Mouse (Mus musculus) hindbrain, postnatal 0 days (tissue): ENCODE measurements at regions not wholly inside any gene's neighbourhood (a gene's known extent, or its start where the extent isn't known, plus 50 kb on each side); places are given as distances from the start of the nearest gene placed in this dataset.

Source experiments
- ATAC-seq: fragments of 200-750 bp; cut with Nextera tagmentation; 2 replicates; pipeline ENCODE4 v1.8.0; 2017; ENCODE audit warnings: mild to moderate bottlenecking, moderate TSS enrichment, moderate library complexity
- DNase-seq: peaks from one replicate; pipeline ENCODE4 v3.0.0-alpha.2; 2015; ENCODE audit warnings: low spot score
- H3K27ac ChIP-seq: fragments of 300-500 bp; sonication (generic); 2 replicates; pipeline ENCODE4 v1.5.1; 2014; ENCODE audit warnings: mild to moderate bottlenecking
- H3K27me3 ChIP-seq: fragments of 300-500 bp; sonication (generic); 2 replicates; pipeline ENCODE4 v1.6.1; 2014; ENCODE audit warnings: low read length, mixed read lengths; ENCODE audit not compliant: insufficient read depth
- H3K36me3 ChIP-seq: fragments of 300-500 bp; sonication (generic); 2 replicates; pipeline ENCODE4 v1.6.1; 2014; ENCODE audit warnings: low read length, mixed read lengths; ENCODE audit not compliant: insufficient read depth
- H3K4me1 ChIP-seq: fragments of 300-500 bp; sonication (generic); 2 replicates; pipeline ENCODE4 v1.6.1; 2014; ENCODE audit warnings: antibody characterized with exemption, low read length, mixed read lengths; ENCODE audit not compliant: insufficient read depth
- H3K4me2 ChIP-seq: fragments of 300-500 bp; sonication (generic); 2 replicates; pipeline ENCODE4 v1.6.1; 2014; ENCODE audit warnings: low read depth, mild to moderate bottlenecking, low read length, moderate library complexity, mixed read lengths
- H3K4me3 ChIP-seq: fragments of 300-500 bp; sonication (generic); 2 replicates; pipeline ENCODE4 v1.5.1; 2014; ENCODE audit warnings: low read length
- H3K9ac ChIP-seq: fragments of 300-500 bp; sonication (generic); replicated peaks from 2 replicates; pipeline ENCODE4 v1.6.1; 2014; ENCODE audit warnings: mild to moderate bottlenecking, low read length, moderate library complexity, mixed read lengths
- H3K9me3 ChIP-seq: fragments of 300-500 bp; sonication (generic); 2 replicates; pipeline ENCODE4 v1.6.1; 2016; ENCODE audit warnings: low read length, mixed read lengths
- CTCF ChIP-seq: IDR thresholded peaks from 2 replicates; pipeline ENCODE4 v1.5.1; 2016; ENCODE audit warnings: antibody characterized with exemption, control low read depth, low read depth
- WGBS: fragments of 180-500 bp; shearing (Covaris S2); extraction: QIAGEN DNeasy Blood & Tissue Kit; methylation state at CpG from one replicate; pipeline ENCODE4 v1.1.7; 2014; 5-methylcytosine and 5-hydroxymethylcytosine counted together

- Histone ChIP-seq H3K27ac (no peak overlapping the region), H3K9me3 (no peaks in the 10 kb centered on the region), H3K27me3 (no peaks in the 10 kb centered on the region), H3K36me3 (no peaks in the 10 kb centered on the region), H3K4me2 (no peak overlapping the region), H3K4me1 (peaks cover 9% of the 10 kb centered on the region), H3K9ac (no peak overlapping the region), H3K4me3 (no peak overlapping the region)
- TF ChIP-seq CTCF: no peak
- ATAC-seq (no peak), DNase-seq (peak; percentile 59)
- WGBS: 36% methylated on average over 6 of the region's 6 CpGs
Observed at GRCm38 (mm10) chr4:131475023-131475422, 363.1 kb downstream of the Ptpru start.

DNA sequence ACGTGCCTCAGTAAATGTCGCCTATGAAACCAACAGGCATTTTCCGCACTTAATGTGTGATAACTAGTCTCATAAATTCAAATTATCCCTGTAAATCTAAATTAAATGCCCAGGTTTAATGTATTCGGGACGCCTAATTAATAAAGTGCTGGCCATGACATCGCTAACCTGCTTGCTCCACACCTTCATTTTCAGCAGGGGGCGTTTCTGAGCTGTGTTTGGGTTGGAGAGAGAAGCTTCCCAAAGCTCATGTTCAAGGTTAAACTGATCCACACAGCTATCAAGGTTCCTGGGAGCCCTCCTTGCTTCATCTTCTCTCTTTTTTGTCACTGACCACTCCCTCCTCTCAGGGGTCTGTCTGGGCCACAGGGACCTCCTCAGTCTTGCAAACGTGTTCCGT is 359.2 kb downstream of the Ptpru start:
- DNase-seq (peak; percentile 30), ATAC-seq (no peak)
- WGBS: 60% methylated on average over 9 of the region's 9 CpGs
- TF ChIP-seq CTCF: peak; percentile 45
- Histone ChIP-seq H3K27me3 (no peaks in the 10 kb centered on the region), H3K4me2 (no peak overlapping the region), H3K27ac (no peak overlapping the region), H3K9me3 (no peaks in the 10 kb centered on the region), H3K4me3 (no peak overlapping the region), H3K9ac (no peak overlapping the region), H3K36me3 (no peaks in the 10 kb centered on the region), H3K4me1 (peaks cover 14% of the 10 kb centered on the region)

DNA sequence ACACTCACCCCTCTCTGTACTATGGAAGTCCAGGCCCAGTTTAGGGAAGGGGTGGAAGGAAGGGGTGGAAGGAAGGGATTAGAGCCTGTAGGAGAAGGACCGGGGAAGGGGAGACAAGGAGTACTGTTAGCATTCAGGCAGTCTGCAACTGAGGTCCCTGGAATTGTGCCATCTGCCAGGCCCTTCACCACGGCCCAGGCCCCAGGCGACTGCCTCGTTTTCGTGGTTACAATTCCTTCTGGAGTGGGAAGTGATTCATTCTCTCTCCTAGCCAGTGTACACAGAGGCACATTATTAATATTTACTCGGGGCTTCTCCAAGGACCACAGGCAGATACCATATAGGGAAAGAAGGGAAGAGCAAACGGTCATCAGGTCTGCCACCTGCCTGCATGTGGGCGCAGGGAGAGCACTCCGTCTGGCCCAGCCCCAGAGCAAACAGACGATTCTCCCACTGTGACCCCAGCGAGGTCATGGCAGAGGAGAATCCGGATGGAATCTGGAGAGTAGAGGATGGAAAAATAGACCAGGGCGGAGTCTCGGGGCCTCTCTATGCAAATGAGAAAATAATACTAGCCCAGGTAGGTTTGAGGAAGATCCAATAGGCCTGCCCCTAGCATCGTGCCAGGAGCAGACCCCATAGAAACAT is 354.0 kb downstream of the Ptpru start:
- peak; percentile 55 for DNase-seq
- no peak overlapping the region for H3K4me2 ChIP-seq
- WGBS: 38% methylated on average over 15 of the region's 15 CpGs

GRCm38 (mm10) chr4:131484607-131485111 is 353.4 kb downstream of the Ptpru start:
- TF ChIP-seq CTCF: no peak
- no peak overlapping the region for H3K4me3 ChIP-seq
- H3K36me3 ChIP-seq: no peaks in the 10 kb centered on the region
- no peaks in the 10 kb centered on the region for H3K9me3 ChIP-seq
- WGBS: 39% methylated on average over 14 of the region's 14 CpGs
- no peaks in the 10 kb centered on the region for H3K27me3 ChIP-seq
- H3K9ac ChIP-seq: no peak overlapping the region
- peak overlapping the region; percentile 48 for H3K27ac ChIP-seq
- DNase-seq (peak; percentile 48), ATAC-seq (peak; percentile 27; the same call in 1 of the 2 replicates)
- H3K4me1 ChIP-seq: peaks cover 22% of the 10 kb centered on the region; the same call in 1 of the 2 replicates
- no peak overlapping the region for H3K4me2 ChIP-seq

More for the DNA sequence above, 354.0 kb downstream of the Ptpru start:
- Histone ChIP-seq H3K27ac (peak overlapping the region; percentile 48), H3K4me1 (peaks cover 22% of the 10 kb centered on the region; the same call in 1 of the 2 replicates), H3K9ac (0 out of 2 replicates have a peak overlapping the region, but pooled peaks have one; percentile 9), H3K4me3 (no peak overlapping the region), H3K27me3 (no peaks in the 10 kb centered on the region), H3K9me3 (no peaks in the 10 kb centered on the region), H3K36me3 (no peaks in the 10 kb centered on the region)
- ATAC-seq: peak; percentile 27; the same call in 1 of the 2 replicates
- no peak for TF ChIP-seq CTCF

DNA sequence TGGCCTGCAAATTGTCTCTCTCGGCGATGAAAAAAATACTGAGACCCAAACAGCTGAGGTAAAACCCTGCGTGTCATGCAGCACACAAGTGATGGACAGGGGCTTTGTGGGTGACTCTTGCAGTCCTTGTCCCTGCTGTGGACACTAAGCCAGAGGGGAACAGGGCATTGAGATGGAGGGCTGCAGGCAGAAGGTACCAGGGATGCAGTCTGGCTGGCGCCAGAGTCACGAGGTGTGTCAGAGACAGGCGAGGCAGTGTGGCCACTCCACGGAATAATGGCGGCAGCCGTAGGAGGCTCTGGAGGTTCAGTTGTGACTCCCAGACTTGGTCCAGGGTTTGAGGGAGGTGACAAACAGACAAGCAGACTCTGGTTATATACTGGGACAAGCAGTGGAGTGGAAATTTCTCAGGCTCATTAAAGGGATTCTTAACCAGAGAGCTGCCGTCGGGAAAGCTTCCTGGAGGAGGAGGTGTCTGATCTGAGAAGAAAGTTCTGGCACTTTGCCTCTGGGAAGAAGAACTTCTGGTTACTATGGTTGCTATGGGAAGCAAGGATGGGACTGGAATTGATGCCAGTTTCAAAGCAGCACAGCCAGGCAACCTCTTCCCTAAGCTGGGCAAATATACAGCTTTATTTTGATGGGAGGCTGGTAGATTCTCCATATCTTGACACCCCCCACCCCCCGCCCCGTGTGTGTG is 352.8 kb downstream of the Ptpru start:
- H3K27ac ChIP-seq: peak overlapping the region; percentile 33; the same call in 1 of the 2 replicates
- ATAC-seq: no peak
- no peak for TF ChIP-seq CTCF
- 41% methylated on average over 13 of the region's 13 CpGs for WGBS
- peaks cover 22% of the 10 kb centered on the region; the same call in 1 of the 2 replicates for H3K4me1 ChIP-seq
- no peaks in the 10 kb centered on the region for H3K27me3 ChIP-seq
- DNase-seq: peak; percentile 19
- no peaks in the 10 kb centered on the region for H3K36me3 ChIP-seq
- H3K9ac ChIP-seq: no peak overlapping the region
- no peaks in the 10 kb centered on the region for H3K9me3 ChIP-seq
- H3K4me3 ChIP-seq: no peak overlapping the region
- H3K4me2 ChIP-seq: no peak overlapping the region

DNA sequence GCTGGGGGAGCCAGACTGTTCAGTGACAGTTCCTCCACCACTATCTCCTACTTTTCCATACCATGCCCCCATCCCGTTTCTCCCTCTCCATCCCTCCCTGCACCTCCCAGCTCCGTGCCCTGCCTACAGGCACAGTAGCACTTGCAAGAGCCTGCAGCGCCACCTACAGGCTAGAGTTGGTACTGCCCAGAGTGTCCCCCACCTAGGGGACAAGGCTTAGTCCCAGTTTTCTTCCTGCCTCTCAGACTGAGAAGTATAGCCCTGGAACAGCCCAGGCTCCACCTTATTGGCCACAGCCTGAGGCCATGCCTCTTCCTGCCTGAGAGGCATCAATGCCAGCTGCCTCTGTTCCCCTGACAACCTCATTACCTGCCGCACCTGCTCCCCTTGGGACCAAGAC is 351.3 kb downstream of the Ptpru start:
- Histone ChIP-seq H3K36me3 (no peaks in the 10 kb centered on the region), H3K9me3 (no peaks in the 10 kb centered on the region), H3K4me3 (no peak overlapping the region), H3K4me2 (no peak overlapping the region), H3K27ac (no peak overlapping the region), H3K27me3 (no peaks in the 10 kb centered on the region), H3K9ac (no peak overlapping the region), H3K4me1 (peaks cover 22% of the 10 kb centered on the region; the same call in 1 of the 2 replicates)
- peak; percentile 94 for DNase-seq
- peak; percentile 100 for TF ChIP-seq CTCF
- peak; percentile 77 for ATAC-seq
- WGBS: 8% methylated on average over 4 of the region's 4 CpGs
